Mouse (Mus musculus) cerebellum, adult 2 months (tissue): Measurements from ENCODE around the gene Spdye4a.

ENCODE experiments used
- CTCF ChIP-seq: fragments of 200-500 bp; IDR thresholded peaks from 2 replicates; pipeline ENCODE4 v1.5.1; 2011; ENCODE audit warnings: low read depth, mild to moderate bottlenecking, control low read depth, low read length, moderate library complexity, borderline replicate concordance; ENCODE audit not compliant: insufficient read depth
- POLR2A ChIP-seq: fragments of 200-500 bp; IDR thresholded peaks from 2 replicates; pipeline ENCODE4 v1.6.1; 2011; ENCODE audit warnings: low read length, control low read depth, borderline replicate concordance; ENCODE audit not compliant: insufficient read depth

DNA sequence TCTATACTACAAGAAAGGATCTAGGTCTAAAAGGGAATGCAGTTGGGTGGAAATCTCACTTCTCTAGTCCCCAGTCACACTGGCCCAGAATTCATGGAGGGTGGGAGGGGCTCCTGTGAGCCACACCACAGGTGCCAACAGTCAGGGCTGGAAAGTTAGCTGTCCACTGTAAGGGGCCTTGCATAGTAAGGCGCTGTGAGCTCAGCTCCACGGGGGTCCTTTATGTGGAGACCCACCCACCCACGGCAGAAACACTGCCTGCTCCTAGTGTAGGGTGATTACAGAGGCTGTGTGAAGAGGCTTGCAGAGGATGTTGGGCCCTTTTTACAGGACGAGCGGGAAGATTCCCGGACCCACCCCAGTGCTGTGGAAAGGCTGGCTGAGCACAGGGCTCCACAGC lies 25.3 kb upstream of the Spdye4a start:
- TF ChIP-seq POLR2A = no peak
- no peak for TF ChIP-seq CTCF
